Mouse (Mus musculus): ENCODE results near the gene Ccdc167. TPM values are rescaled to one million over a fixed set of nuclear protein-coding genes. Genes with fewer than 3 reads are reported as not detected.
"Not testable (repeated sequence)": the region's sequence is repeated elsewhere in the genome, so short reads cannot be mapped to it uniquely, and the experiment has no call there.

Gene Ccdc167
- total RNA-seq, 2 experiments from 2014 or later: 16.7 to 18.7 TPM

DNA sequence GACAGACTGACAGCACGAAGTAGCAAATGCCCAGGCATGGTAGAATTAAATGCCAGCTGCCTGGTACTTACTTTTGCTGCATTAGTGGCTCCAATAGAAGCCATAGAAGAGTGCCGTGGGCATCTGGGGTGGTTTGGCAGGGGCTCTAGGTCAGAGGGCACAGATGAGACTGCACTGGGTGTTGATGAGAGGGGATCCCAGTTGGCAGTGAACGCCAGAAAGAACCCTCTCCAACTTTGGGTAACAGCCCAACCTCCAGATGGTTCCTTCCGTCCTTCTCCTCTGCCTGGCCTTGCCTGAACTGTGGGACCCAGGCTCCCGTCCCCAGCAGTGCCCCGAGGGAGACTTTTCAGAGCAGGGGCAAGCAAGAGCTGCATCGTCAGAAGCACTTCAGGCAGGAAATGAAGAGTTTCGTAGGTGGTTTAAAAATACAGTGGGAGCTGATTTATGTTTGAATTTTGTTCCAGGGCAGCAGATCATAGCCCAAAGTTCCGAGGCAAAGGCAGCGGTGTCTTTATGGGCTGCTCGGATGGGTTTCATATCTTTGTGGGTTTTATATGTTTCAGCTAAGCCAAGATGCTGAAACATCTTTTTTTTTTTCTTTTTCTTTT lies 4.0 kb upstream of the Ccdc167 start:
- DNase-seq (ENCODE audit: low spot score in 2 of 2): no peak

GRCm38 (mm10) chr17:29719628-29720575 lies 3.1 kb upstream of the Ccdc167 start:
- DNase-seq (ENCODE audit: low spot score in 2 of 2): no peak

DNA sequence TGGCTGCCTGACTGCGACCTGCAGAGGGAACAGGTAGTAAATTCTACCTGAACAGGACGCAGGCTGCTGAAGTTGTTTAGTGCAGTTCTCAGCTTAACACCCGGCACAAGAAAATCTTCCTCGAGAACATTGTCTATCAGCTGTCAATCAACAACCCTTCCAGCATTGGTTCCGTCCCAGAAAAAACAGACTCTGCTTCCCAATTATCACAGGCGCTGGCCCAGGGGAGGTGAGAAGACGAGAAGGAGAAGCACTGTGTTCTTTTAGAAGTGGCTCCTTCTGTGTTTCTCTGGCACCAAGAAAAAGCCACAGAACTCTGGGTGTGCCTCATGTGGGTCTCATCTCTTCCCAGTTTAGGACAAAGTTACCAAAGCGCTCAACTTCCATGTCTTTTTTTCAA lies 1.8 kb upstream of the Ccdc167 start:
- no peak for DNase-seq (ENCODE audit: low spot score in 2 of 2)

DNA sequence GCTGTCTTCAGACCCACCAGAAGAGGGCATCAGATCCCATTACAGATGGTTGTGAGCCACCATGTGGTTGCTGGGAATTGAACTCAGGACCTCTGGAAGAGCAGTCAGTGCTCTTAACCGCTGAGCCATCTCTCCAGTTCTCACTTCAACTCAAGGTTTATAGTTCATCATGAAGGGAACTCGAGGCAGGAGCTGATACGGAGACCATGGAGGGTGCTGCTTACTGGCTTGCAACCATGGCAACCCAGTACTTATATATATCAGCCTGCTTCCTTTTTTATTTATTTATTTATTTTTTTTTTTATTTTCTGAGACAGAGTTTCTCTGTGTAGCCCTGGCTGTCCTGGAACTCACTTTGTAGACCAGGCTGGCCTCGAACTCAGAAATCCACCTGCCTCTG lies 3.1 kb downstream of the Ccdc167 start:
- not testable (repeated sequence) for DNase-seq (ENCODE audit: low spot score in 2 of 2)

DNA sequence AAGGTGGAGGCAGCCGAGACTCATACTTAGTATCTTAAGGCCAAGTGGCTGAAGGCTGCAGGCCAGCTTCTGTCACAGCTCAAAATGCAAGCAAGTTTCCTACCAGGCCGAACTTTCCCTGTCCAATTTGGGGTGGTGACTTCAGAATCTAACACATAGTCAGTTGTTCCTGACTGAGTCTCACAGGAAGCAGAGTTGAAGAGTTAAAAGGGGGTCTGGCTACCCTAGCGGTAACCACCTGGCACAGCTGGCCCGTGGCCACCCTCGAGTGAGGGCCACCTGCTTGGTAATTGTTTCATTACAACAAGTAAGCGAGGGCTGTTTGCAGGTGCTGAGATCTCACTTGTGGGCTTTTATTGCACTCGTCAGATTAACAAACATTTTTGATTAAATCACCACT lies 4.3 kb downstream of the Ccdc167 start:
- DNase-seq (ENCODE audit: low spot score in 2 of 2): no peak

DNA sequence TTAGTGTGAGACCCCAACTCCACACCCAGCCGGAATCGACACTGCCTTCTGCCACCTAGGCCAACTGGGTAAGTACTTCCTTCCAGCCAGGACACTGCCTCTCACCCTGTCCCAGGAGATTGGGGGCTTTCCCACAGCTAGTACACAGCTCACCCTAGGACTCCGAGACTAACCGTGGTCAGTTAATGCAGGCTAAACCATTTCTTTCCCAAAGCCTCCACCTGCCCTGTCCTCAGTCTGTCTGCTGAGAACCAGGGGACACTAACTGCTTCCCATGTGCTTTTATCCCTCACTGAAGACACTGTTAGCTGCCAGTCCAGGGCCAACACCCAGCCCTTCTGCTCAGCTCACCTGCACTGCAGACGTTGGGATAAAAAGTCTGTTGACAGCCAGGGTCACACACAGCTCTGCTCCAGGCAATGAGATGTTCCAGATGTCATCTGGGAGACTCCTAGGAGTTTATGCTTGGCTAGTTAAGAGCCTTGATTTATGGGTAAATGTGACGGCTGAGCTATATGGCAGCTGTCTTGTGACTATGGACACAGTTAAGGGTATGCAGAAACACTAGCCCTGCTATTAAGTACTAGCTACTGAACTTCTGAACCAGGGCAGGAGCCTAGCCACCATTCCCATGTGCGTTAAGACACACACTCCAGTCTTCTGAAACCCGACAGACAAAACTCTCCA lies 5.0 kb downstream of the Ccdc167 start:
- DNase-seq (ENCODE audit: low spot score in 2 of 2): no peak

- DNase-seq (ENCODE audit: low spot score in 2 of 2): no peak
Observed at GRCm38 (mm10) chr17:29711076-29711744, 5.6 kb downstream of the Ccdc167 start.

- DNase-seq (ENCODE audit: low spot score in 2 of 2): peak in 1 of 2 experiments; percentile 41
Observed at GRCm38 (mm10) chr17:29710562-29711044, 6.2 kb downstream of the Ccdc167 start.

GRCm38 (mm10) chr17:29708783-29709182 lies 8.1 kb downstream of the Ccdc167 start:
- no peak for DNase-seq (ENCODE audit: low spot score in 2 of 2)

- DNase-seq (ENCODE audit: low spot score in 2 of 2): no peak
Observed at GRCm38 (mm10) chr17:29706981-29707545, 9.8 kb downstream of the Ccdc167 start.

DNA sequence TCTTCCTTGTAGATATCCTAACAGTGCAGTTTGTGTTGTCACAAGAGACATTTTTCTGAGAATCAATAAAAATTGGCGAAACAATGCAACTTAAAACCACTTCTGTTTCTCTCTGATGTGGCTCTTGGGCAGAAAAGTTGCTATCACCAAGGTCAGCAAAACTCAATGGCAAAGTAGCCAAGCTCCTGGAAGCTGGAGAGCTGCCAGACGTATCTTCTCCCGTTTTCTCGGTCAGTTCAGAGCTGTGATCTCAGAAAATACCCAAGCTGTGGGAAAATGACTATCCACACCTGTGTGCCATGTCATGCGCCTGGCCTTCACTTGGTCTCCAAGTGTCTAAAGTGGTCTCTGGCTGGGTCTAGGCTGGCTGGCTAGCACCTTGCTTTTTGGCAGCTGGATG lies 11.0 kb downstream of the Ccdc167 start:
- no peak for DNase-seq (ENCODE audit: low spot score in 2 of 2)

DNA sequence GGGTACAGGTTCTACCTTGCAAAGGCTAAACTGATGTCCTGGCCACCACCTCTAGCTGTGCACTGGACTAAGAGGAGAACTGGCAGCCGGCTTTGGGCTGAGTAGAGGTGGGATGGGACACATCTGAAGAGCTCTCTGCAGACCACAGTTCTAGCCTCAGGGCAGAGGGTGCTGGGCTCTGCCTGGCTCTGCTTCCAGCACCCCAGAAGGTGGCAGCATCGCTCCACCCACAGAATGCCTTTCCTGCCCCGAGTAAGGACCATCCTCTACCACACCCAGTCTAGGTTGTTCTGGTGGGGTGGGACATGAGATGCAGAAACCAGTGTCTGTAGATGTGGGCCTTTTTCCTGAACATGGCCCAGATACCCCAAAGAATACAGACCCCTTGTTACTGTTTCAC lies 12.1 kb downstream of the Ccdc167 start:
- peak; percentile 58 to 61 for DNase-seq (ENCODE audit: low spot score in 2 of 2)

- DNase-seq (ENCODE audit: low spot score in 2 of 2): no peak
Observed at GRCm38 (mm10) chr17:29702938-29703710, 13.7 kb downstream of the Ccdc167 start.

DNA sequence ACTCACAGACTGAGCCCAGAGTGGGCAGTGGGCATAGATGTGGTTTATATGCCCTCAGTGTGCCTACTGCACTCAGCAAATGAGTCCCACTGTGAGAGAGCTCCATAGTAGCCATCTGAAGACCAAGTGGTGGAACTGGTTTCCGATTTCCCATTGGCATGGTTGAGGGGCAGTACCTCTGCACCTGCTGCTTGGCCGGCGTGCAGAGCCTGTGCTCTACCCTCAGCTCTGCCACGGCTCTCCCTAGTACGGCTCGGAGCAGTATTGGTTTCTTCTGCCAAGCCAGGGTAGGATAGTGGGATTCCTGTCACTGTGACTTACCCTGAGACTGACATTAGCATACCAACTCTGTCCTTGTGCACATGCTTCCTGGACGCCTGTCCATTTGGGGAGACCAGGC lies 16.3 kb downstream of the Ccdc167 start:
- no peak for DNase-seq (ENCODE audit: low spot score in 2 of 2)

DNA sequence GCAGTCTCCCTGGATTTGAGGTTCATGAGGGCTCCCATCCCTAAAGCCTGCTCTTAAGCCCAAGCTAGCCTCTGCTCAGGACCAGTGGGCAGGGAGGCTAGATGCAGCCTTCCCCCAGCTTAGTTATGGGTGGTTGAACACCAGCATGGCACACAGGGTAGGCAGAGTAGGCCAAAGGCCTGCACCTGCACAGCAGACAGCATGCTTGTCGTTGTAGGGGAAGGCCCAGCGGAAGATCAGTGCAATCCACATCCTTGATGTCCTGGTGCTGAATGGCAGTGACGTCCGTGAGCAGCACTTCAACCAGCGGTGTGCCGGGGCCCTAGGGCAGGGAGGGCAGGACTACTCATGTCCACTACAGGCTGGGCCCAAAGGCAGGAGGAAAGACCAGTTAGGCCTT lies 18.4 kb downstream of the Ccdc167 start:
- DNase-seq (ENCODE audit: low spot score in 2 of 2): no peak

DNA sequence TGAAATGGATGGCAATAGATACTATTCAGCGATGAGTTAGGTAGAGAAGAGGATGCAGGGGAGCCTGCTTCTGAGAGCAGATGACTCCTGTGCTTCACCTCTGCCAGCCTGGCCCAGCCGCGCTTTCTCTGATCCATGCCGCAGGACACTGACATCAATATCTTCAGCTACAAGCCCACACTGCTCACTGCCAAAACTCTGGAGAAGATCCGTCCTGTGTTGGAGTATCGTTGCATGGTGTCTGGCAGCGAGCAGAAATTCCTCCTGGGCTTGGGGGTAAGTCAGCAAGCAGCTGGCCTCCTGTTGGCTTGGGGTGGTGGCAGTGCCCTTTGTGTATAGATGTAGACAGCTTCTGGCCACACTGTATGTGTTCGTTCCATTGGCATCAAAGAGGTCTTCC lies 19.9 kb downstream of the Ccdc167 start:
- no peak for DNase-seq (ENCODE audit: low spot score in 2 of 2)

- DNase-seq (ENCODE audit: low spot score in 2 of 2): no peak
Observed at GRCm38 (mm10) chr17:29694516-29694915, 22.3 kb downstream of the Ccdc167 start.

DNA sequence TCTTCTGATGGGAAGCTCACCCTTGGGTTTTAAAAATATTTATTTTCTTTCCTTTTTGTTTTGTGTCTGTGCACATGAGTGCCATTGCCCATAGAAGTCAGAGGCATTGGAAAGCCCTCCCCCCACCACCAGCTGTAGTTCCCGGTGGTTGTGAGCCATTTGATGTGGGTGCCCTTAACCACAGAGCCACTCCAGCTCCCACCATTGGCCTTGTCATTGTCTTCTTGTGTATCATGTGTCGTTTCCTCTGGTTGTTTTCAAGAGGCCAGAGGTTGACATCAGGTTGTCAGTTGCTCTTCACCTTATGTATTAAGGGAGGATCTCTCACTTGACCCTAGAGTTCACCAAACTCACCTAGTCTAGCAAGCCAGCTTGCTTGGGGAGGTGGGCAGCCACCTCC lies 23.3 kb downstream of the Ccdc167 start:
- DNase-seq (ENCODE audit: low spot score in 2 of 2): no peak

- no peak for DNase-seq (ENCODE audit: low spot score in 2 of 2)
Observed at GRCm38 (mm10) chr17:29692827-29693226, 24.0 kb downstream of the Ccdc167 start.

DNA sequence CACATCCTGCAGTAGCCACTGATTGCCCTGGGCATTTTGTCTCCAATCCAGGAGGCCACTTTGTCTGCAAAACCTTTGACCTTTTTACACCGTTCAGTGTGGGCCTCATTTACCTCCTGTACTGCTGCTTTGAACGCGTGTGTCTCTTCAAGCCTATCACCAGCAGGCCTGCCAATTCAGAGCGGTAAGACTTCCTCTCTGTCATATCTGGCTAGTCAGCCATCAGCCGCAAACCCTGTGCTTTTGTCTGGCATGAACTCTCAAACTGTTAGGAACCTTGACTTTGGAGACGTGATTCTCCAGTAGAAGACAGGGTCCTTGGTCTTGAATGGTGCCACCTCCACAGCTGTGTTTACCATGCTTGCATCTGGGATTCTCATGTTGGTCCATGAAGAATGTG lies 26.6 kb downstream of the Ccdc167 start:
- DNase-seq (ENCODE audit: low spot score in 2 of 2): no peak

All from left cerebral cortex, adult 18-20 months (tissue).